Mouse (Mus musculus) embryo, embryonic 10.5 days (tissue): ENCODE results near the gene Ifnz.
A peak's percentile ranks its signal among the peaks of the same experiment; 100 is the strongest.
"Not testable (repeated sequence)": the region's sequence is repeated elsewhere in the genome, so short reads cannot be mapped to it uniquely, and the experiment has no call there.

ENCODE experiments used
- DNase-seq: peaks from one replicate; pipeline ENCODE4 v3.0.0-alpha.2; 2015; ENCODE audit warnings: low spot score

Ifnz gene

DNA sequence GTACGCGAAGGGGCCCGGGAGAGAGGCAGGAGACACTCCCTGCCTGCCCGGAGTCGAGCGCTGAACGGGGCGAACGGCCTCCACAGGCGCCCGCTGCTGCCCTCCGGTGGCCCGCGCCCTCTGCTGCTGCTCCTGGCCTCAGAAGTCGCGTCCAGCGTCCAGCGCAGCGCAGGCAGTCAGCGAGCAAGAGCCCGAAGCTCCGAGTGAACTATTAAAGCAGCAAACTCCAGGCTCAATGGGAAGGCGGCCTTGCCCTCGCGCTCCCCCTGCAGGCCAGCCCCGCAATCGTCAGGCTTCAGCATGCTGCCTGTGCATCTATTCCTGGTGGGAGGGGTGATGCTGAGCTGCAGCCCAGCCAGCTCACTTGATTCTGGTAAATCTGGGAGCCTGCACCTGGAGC lies 3.5 kb downstream of the Ifnz start, which contains the start of gene Gm13276:
TSS of gene Gm13276 (plus strand) at position 301 of the 400 bp plus-strand sequence.
- DNase-seq = not testable (repeated sequence)

DNA sequence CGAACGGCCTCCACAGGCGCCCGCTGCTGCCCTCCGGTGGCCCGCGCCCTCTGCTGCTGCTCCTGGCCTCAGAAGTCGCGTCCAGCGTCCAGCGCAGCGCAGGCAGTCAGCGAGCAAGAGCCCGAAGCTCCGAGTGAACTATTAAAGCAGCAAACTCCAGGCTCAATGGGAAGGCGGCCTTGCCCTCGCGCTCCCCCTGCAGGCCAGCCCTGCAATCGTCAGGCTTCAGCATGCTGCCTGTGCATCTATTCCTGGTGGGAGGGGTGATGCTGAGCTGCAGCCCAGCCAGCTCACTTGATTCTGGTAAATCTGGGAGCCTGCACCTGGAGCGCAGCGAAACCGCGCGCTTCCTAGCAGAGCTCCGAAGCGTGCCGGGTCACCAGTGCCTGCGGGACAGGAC lies 6.5 kb downstream of the Ifnz start, which contains the start of gene Gm13277:
TSS of gene Gm13277 (plus strand) at position 231 of the 400 bp plus-strand sequence.
- not testable (repeated sequence) for DNase-seq

DNA sequence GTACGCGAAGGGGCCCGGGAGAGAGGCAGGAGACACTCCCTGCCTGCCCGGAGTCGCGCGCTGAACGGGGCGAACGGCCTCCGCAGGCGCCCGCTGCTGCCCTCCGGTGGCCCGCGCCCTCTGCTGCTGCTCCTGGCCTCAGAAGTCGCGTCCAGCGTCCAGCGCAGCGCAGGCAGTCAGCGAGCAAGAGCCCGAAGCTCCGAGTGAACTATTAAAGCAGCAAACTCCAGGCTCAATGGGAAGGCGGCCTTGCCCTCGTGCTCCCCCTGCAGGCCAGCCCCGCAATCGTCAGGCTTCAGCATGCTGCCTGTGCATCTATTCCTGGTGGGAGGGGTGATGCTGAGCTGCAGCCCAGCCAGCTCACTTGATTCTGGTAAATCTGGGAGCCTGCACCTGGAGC lies 9.3 kb downstream of the Ifnz start, which contains the start of gene Gm13278:
TSS of gene Gm13278 (plus strand) at position 301 of the 400 bp plus-strand sequence.
- not testable (repeated sequence) for DNase-seq

DNA sequence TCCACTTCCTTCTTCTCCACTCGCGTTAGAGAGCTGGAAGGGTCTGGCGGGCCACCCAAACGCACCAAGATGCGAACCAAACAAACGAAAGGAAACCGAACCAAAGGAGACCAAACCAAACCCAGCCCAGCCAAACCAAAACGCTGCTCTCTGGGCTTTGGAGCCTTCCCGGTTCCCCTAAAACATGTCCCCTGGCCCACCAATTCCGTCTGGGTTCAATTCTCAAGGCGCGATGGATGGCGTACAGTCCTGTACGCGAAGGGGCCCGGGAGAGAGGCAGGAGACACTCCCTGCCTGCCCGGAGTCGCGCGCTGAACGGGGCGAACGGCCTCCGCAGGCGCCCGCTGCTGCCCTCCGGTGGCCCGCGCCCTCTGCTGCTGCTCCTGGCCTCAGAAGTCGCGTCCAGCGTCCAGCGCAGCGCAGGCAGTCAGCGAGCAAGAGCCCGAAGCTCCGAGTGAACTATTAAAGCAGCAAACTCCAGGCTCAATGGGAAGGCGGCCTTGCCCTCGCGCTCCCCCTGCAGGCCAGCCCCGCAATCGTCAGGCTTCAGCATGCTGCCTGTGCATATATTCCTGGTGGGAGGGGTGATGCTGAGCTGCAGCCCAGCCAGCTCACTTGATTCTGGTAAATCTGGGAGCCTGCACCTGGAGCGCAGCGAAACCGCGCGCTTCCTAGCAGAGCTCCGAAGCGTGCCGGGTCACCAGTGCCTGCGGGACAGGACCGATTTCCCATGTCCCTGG lies 12.2 kb downstream of the Ifnz start, which contains the start of gene Gm13275:
TSS of gene Gm13275 (plus strand) at position 552 of the 740 bp plus-strand sequence.
- DNase-seq = not testable (repeated sequence)

DNA sequence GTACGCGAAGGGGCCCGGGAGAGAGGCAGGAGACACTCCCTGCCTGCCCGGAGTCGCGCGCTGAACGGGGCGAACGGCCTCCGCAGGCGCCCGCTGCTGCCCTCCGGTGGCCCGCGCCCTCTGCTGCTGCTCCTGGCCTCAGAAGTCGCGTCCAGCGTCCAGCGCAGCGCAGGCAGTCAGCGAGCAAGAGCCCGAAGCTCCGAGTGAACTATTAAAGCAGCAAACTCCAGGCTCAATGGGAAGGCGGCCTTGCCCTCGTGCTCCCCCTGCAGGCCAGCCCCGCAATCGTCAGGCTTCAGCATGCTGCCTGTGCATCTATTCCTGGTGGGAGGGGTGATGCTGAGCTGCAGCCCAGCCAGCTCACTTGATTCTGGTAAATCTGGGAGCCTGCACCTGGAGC lies 15.2 kb downstream of the Ifnz start, which contains the start of gene Gm13279:
TSS of gene Gm13279 (plus strand) at position 301 of the 400 bp plus-strand sequence.
- not testable (repeated sequence) for DNase-seq

DNA sequence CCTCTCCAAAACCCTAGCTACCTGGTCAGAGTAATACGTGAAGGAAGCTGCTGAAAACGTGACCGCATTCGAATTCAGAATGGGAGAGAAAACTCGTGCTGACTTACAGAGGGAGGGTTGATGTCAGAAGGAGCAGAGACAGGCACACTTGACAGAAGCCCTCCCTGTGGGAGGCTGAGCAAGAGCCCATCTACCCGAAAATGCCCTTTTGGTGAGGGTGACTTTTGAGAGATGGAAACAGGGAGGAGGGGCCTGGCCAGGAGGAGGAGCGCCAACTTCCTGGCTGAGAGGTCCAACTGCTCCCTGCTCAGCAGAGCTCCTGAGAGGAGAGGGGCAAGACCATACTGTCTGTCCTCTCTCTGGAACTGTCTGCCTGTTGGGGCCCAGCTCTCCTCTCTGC lies 17.4 kb downstream of the Ifnz start, which contains the start of gene Gm13285:
TSS of gene Gm13285 (plus strand) at position 301 of the 400 bp plus-strand sequence.
- DNase-seq = not testable (repeated sequence)

DNA sequence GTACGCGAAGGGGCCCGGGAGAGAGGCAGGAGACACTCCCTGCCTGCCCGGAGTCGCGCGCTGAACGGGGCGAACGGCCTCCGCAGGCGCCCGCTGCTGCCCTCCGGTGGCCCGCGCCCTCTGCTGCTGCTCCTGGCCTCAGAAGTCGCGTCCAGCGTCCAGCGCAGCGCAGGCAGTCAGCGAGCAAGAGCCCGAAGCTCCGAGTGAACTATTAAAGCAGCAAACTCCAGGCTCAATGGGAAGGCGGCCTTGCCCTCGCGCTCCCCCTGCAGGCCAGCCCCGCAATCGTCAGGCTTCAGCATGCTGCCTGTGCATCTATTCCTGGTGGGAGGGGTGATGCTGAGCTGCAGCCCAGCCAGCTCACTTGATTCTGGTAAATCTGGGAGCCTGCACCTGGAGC lies 21.0 kb downstream of the Ifnz start, which contains the start of gene Gm13287:
TSS of gene Gm13287 (plus strand) at position 301 of the 400 bp plus-strand sequence.
- not testable (repeated sequence) for DNase-seq

DNA sequence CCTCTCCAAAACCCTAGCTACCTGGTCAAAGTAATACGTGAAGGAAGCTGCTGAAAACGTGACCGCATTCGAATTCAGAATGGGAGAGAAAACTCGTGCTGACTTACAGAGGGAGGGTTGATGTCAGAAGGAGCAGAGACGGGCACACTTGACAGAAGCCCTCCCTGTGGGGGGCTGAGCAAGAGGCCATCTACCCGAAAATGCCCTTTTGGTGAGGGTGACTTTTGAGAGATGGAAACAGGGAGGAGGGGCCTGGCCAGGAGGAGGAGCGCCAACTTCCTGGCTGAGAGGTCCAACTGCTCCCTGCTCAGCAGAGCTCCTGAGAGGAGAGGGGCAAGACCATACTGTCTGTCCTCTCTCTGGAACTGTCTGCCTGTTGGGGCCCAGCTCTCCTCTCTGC lies 23.3 kb downstream of the Ifnz start, which contains the start of gene Gm13288:
TSS of gene Gm13288 (plus strand) at position 301 of the 400 bp plus-strand sequence.
- not testable (repeated sequence) for DNase-seq

DNA sequence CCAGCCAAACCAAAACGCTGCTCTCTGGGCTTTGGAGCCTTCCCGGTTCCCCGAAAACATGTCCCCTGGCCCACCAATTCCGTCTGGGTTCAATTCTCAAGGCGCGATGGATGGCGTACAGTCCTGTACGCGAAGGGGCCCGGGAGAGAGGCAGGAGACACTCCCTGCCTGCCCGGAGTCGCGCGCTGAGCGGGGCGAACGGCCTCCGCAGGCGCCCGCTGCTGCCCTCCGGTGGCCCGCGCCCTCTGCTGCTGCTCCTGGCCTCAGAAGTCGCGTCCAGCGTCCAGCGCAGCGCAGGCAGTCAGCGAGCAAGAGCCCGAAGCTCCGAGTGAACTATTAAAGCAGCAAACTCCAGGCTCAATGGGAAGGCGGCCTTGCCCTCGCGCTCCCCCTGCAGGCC lies 23.8 kb downstream of the Ifnz start:
- not testable (repeated sequence) for DNase-seq

DNA sequence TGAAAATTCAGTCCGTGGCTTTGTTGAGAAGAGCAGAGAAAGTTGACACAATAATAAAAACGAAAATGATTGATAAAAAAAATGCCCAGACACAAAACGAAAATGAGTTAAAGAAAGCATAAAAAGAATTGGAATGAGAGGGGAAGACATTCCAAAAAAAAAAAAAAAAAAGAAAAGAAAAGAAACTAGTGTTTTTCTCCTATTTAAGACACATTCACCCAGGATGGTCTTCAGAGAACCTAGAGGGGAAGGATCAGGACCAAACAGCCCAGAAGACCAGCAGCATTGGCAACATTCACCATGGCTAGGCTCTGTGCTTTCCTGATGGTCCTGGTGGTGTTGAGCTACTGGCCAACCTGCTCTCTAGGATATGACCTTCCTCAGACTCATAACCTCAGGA lies 34.0 kb downstream of the Ifnz start, which contains the start of gene Ifna7:
TSS of gene Ifna7 (plus strand) at position 301 of the 400 bp plus-strand sequence.
- no peak for DNase-seq

DNA sequence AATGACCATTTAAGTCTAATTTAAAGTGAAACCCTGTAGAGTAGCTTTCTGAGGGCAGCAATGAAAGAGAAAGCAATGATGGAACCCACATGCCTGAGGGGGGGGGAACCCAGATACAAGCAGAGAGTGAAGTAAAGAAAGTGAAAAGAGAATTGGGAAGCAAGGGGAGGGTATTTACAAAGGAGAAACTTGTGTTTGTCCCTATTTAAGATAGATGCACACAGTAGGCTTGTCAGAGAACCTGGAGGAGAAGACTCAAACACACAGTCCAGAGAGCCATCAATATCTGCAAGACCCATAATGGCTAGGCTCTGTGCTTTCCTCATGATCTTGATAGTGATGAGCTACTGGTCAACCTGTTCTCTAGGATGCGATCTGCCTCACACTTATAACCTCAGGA lies 37.7 kb downstream of the Ifnz start, which contains the start of gene Ifna11:
TSS of gene Ifna11 (plus strand) at position 301 of the 400 bp plus-strand sequence.
- DNase-seq = no peak

DNA sequence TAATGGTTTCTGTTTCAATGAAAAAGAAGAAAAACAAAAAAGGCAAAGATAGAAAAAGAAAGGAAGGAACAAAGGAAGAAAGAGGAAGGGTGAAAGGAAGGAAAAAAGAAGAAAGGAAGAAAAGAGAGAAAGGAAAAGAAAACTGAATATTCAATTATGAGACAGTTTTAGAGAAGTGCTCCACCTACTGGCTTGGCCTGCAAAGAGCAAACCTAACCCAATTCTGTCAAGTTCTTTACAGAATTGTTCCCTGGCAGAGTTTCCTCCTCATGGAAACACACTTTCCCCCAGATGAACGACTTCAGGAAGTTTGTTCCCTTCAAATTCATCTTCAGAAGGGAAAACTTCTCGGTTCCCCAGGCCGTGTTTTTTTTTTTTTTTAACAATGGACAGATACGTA lies 41.1 kb downstream of the Ifnz start:
- DNase-seq = peak; percentile 39

DNA sequence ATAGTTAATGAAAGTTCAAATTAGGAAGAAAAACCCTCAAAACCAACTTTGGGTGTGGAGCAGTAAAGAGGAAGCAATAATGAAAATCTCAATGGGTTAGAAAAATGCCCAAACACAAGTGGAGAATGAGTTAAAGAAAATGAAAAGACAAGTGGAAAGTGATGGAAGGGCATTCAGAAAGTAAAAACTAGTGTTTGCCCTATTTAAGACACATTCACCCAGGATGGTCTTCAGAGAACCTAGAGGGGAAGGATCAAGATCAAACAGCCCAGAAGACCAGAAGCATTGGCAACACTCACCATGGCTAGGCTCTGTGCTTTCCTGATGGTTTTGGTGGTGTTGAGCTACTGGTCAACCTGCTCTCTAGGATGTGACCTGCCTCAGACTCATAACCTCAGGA lies 45.2 kb downstream of the Ifnz start, which contains the start of gene Ifna6:
TSS of gene Ifna6 (plus strand) at position 301 of the 400 bp plus-strand sequence.
- DNase-seq = not testable (repeated sequence)

DNA sequence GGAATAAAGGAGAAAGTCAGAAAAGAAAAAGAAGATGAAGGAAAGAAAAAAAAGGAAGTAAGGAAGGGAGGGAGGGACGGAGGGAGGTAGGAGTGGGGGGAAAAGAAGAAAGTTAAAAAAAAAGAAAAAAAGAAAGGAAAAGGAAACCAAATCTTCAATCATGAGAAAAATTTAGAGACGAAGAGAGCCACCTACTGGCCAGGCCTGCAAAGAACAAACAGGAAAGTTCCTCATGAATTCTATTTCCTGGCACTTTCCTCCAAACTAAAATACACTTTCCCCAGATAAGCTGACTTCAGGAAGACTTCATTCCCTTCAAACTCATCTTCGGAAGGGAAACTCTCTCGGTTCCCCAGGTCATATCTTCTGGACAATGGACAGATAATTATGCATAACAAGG lies 48.6 kb downstream of the Ifnz start:
- peak; percentile 58 for DNase-seq
